Comparison of ENCODE assay signal across 9 mouse cellular contexts in the genomic region with DNA sequence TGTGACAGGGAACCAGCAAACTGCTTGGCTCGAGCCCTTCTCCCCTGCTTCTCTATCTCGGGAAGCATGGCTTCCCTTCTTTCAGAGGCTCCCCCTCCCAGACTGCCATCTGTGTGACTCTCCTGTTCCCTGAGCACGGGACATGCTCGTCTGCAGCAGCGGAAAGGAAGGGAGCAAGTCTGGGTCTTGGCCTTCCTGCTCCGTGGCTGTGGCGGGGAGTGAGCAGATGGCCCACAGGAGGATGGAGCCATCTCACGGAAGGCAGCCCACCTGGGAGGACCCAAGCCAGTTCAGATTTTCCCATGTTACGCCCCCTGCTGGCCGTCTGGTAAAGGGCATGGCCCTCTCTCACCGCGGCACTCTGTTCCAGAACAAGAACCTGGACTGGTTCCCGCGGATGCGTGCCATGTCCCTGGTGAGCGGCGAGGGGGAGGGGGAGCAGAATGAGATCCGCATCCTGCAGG. TPM values are rescaled to one million over a fixed set of nuclear protein-coding genes. Genes with fewer than 3 reads are reported as not detected.
DNase-seq lines count a peak whose midpoint lies in the region; ATAC-seq and TF ChIP-seq lines count a peak whose summit lies in the region.
"Had no signal": no experiment of that assay in that cellular context is flagged by ENCODE, and none has a peak within 500 bp of the region (broad histone marks: within the 10 kb centered on the region; RNA-seq: fewer than 3 reads in every experiment).

No protein-coding gene starts in this region.

- peak; percentile 83 for TF ChIP-seq CTCF in midbrain, postnatal 0 days (IDR thresholded peaks at IDR 0.05)

- intact Hi-C loops in left cerebral cortex, postnatal 25 days (cut with DNase I): loop anchor here (10.0 kb wide), 1 partner anchor 176 kb away; a partner anchor contains a TSS

- DNase-seq in kidney, adult 18-20 months: peak; percentile 65
- peak; percentile 98 for DNase-seq in cerebellum, adult 8-10 months
- peak; percentile 69 for DNase-seq in forelimb bud, embryonic 11.5 days (ENCODE audit: low read depth, low spot score)
- peak; percentile 62 to 66 for DNase-seq in left cerebral cortex, postnatal 25 days (ENCODE audit: low spot score in 2 of 2)
- DNase-seq in midbrain, postnatal 0 days (ENCODE audit: low spot score): peak; percentile 77

- 13% methylated on average over 18 of the region's 18 CpGs for WGBS in kidney, embryonic 16.5 days
- WGBS in hindbrain, embryonic 13.5 days: 8% methylated on average over 18 of the region's 18 CpGs
- 7% methylated on average over 18 of the region's 18 CpGs for WGBS in midbrain, postnatal 0 days
- WGBS in stomach, embryonic 15.5 days: 19% methylated on average over 18 of the region's 18 CpGs

- H3K4me2 ChIP-seq in kidney, embryonic 16.5 days (replicated peaks; ENCODE audit: low read depth, low read length): no peak overlapping the region
- H3K4me2 ChIP-seq in hindbrain, embryonic 13.5 days: peak overlapping the region; percentile 27; the same call in 1 of the 2 replicates
- H3K4me2 ChIP-seq in midbrain, postnatal 0 days (ENCODE audit: low read depth, low read length, poor library complexity, severe bottlenecking): no peak overlapping the region
- H3K4me2 ChIP-seq in stomach, embryonic 15.5 days: no peak overlapping the region; the same call in 1 of the 2 replicates
- H3K4me2 ChIP-seq: limb, embryonic 15.5 days had no signal

- H3K4me1 ChIP-seq in kidney, embryonic 16.5 days (ENCODE audit: insufficient read depth, low read length): peaks cover 12% of the 10 kb centered on the region
- H3K4me1 ChIP-seq in hindbrain, embryonic 13.5 days (replicated peaks): peaks cover 39% of the 10 kb centered on the region
- peaks cover 11% of the 10 kb centered on the region; the same call in 1 of the 2 replicates for H3K4me1 ChIP-seq in midbrain, postnatal 0 days (ENCODE audit: insufficient read depth, low read length)
- peaks cover 26% of the 10 kb centered on the region for H3K4me1 ChIP-seq in stomach, embryonic 15.5 days

- H3K9ac ChIP-seq in kidney, embryonic 16.5 days (replicated peaks; ENCODE audit: low read length): no peak overlapping the region
- H3K9ac ChIP-seq in hindbrain, embryonic 13.5 days: 0 out of 2 replicates have a peak overlapping the region, but pooled peaks have one; percentile 30
- no peak overlapping the region for H3K9ac ChIP-seq in midbrain, postnatal 0 days (replicated peaks; ENCODE audit: low read length, poor library complexity, severe bottlenecking)
- H3K9ac ChIP-seq in stomach, embryonic 15.5 days: no peak overlapping the region
- H3K9ac ChIP-seq: limb, embryonic 15.5 days had no signal

- H3K36me3 ChIP-seq in kidney, embryonic 16.5 days (ENCODE audit: insufficient read depth, low read length): peaks cover 54% of the 10 kb centered on the region
- H3K36me3 ChIP-seq in hindbrain, embryonic 13.5 days: peaks cover 30% of the 10 kb centered on the region
- peaks cover 21% of the 10 kb centered on the region for H3K36me3 ChIP-seq in midbrain, postnatal 0 days (ENCODE audit: insufficient read depth, low read length)
- peaks cover 50% of the 10 kb centered on the region for H3K36me3 ChIP-seq in stomach, embryonic 15.5 days

- H3K4me3 ChIP-seq in kidney, embryonic 16.5 days (ENCODE audit: low read length): no peak overlapping the region
- H3K4me3 ChIP-seq in hindbrain, embryonic 13.5 days: no peak overlapping the region
- no peak overlapping the region for H3K4me3 ChIP-seq in midbrain, postnatal 0 days (ENCODE audit: low read depth, low read length)
- no peak overlapping the region for H3K4me3 ChIP-seq in stomach, embryonic 15.5 days (replicated peaks)
- H3K4me3 ChIP-seq: limb, embryonic 15.5 days had no signal

- ATAC-seq in kidney, embryonic 16.5 days (ENCODE audit: low FRiP score, low TSS enrichment): no peak
- ATAC-seq in hindbrain, embryonic 13.5 days (ENCODE audit: low FRiP score): peak; percentile 38; the same call in 1 of the 2 replicates
- peak; percentile 47; the same call in 1 of the 2 replicates for ATAC-seq in midbrain, postnatal 0 days (ENCODE audit: low FRiP score)
- ATAC-seq in stomach, embryonic 15.5 days (ENCODE audit: insufficient read depth, low FRiP score, low read depth): no peak

- H3K27me3 ChIP-seq in kidney, embryonic 16.5 days (ENCODE audit: insufficient read depth, low read length): no peaks in the 10 kb centered on the region
- 0 out of 2 replicates have a peak, but pooled peaks cover 18% of the 10 kb centered on the region for H3K27me3 ChIP-seq in hindbrain, embryonic 13.5 days
- H3K27me3 ChIP-seq in midbrain, postnatal 0 days (ENCODE audit: insufficient read depth, low read length): no peaks in the 10 kb centered on the region
- no peaks in the 10 kb centered on the region for H3K27me3 ChIP-seq in stomach, embryonic 15.5 days (replicated peaks)
- H3K27me3 ChIP-seq: limb, embryonic 15.5 days had no signal

- no peak overlapping the region for H3K27ac ChIP-seq in kidney, embryonic 16.5 days (ENCODE audit: low read length)
- no peak overlapping the region for H3K27ac ChIP-seq in hindbrain, embryonic 13.5 days
- H3K27ac ChIP-seq in midbrain, postnatal 0 days (ENCODE audit: low read depth, low read length): no peak overlapping the region
- peak overlapping the region; percentile 35; the same call in 1 of the 2 replicates for H3K27ac ChIP-seq in stomach, embryonic 15.5 days
- H3K27ac ChIP-seq: limb, embryonic 15.5 days had no signal

- H3K9me3 ChIP-seq in kidney, embryonic 16.5 days (ENCODE audit: low read length): no peaks in the 10 kb centered on the region
- H3K9me3 ChIP-seq in hindbrain, embryonic 13.5 days: no peaks in the 10 kb centered on the region
- no peaks in the 10 kb centered on the region for H3K9me3 ChIP-seq in midbrain, postnatal 0 days (ENCODE audit: low read length)
- H3K9me3 ChIP-seq in stomach, embryonic 15.5 days: no peaks in the 10 kb centered on the region
- H3K9me3 ChIP-seq: limb, embryonic 15.5 days had no signal

RNA-seq across cellular contexts. Expression of a gene that starts 13.1 kb away (rescaled TPM):
- 266 TPM in 2 replicates for polyA plus RNA-seq in kidney, embryonic 16.5 days (2015; fragmentation: Nextera tagmentation; extraction: Ambion mirVana)
- polyA plus RNA-seq in hindbrain, embryonic 13.5 days (2015; fragmentation: Nextera tagmentation; extraction: Ambion mirVana): 335 and 349 TPM in 2 replicates
- 100 to 1,000 TPM; 215 to 241 TPM for total RNA-seq in left cerebral cortex, postnatal 25 days (2021)
- 213 and 233 TPM in 2 replicates for total RNA-seq in midbrain, postnatal 0 days (2014; rRNA removed)
- polyA plus RNA-seq in midbrain, postnatal 0 days (2015; fragmentation: Nextera tagmentation; extraction: Ambion mirVana): 453 and 478 TPM in 2 replicates
- polyA plus RNA-seq in stomach, embryonic 15.5 days (2015; fragmentation: Nextera tagmentation; extraction: Ambion mirVana): 267 and 309 TPM in 2 replicates

RNA-seq across cellular contexts. Expression of a gene that starts 47.0 kb away (rescaled TPM):
- 0.15 and 0.19 TPM in 2 replicates for polyA plus RNA-seq in kidney, embryonic 16.5 days (2015; fragmentation: Nextera tagmentation; extraction: Ambion mirVana)
- 0.45 and 0.58 TPM in 2 replicates for polyA plus RNA-seq in hindbrain, embryonic 13.5 days (2015; fragmentation: Nextera tagmentation; extraction: Ambion mirVana)
- under 1 TPM; 0.32 to 0.44 TPM for total RNA-seq in left cerebral cortex, postnatal 25 days (2021)
- 0.09 TPM in 1 of 2 replicates, not detected in the other for total RNA-seq in midbrain, postnatal 0 days (2014; rRNA removed)
- polyA plus RNA-seq in midbrain, postnatal 0 days (2015; fragmentation: Nextera tagmentation; extraction: Ambion mirVana): 0.32 TPM in 1 of 2 replicates, not detected in the other
- polyA plus RNA-seq in stomach, embryonic 15.5 days (2015; fragmentation: Nextera tagmentation; extraction: Ambion mirVana): 0.18 and 0.21 TPM in 2 replicates

Comparison
In these comparisons a context has a peak if more than half of its experiments do, and no peak if none do; other contexts are left out.
1. ATAC-seq: peak in hindbrain, embryonic 13.5 days (single experiment) and midbrain, postnatal 0 days (single experiment); none in kidney, embryonic 16.5 days (single experiment) and stomach, embryonic 15.5 days (single experiment).
2. Peak in every context shown above with its lines, with median percentiles within 50 percentile points of each other: DNase-seq.